Mouse (Mus musculus): ENCODE measurements at regions not wholly inside any gene's neighbourhood (a gene's known extent, or its start where the extent isn't known, plus 50 kb on each side); places are given as distances from the start of the nearest gene placed in this dataset.

GRCm38 (mm10) chr13:45204856-45205255, 126.4 kb downstream of the Gm9817 start:
- Histone ChIP-seq H3K4me1 (replicated peaks; ENCODE audit: control insufficient read depth, insufficient read depth, low read length) (0 out of 2 replicates have a peak, but pooled peaks cover 3% of the 10 kb centered on the region), H3K27me3 (ENCODE audit: control insufficient read depth, insufficient read depth, low read length) (no peaks in the 10 kb centered on the region), H3K9ac (no peak overlapping the region), H3K27ac (no peak overlapping the region), H3K9me3 (ENCODE audit: control insufficient read depth, low read length) (no peaks in the 10 kb centered on the region), H3K4me3 (replicated peaks; ENCODE audit: low read length) (no peak overlapping the region), H3K36me3 (replicated peaks; ENCODE audit: control insufficient read depth, insufficient read depth) (no peaks in the 10 kb centered on the region), H3K4me2 (replicated peaks) (no peak overlapping the region)
- ATAC-seq (ENCODE audit: low FRiP score): no peak
- peak; percentile 35 for DNase-seq (ENCODE audit: low spot score)
- WGBS: 60% methylated on average over 6 of the region's 6 CpGs

- H3K4me1 ChIP-seq (replicated peaks; ENCODE audit: control insufficient read depth, insufficient read depth, low read length): 0 out of 2 replicates have a peak, but pooled peaks cover 9% of the 10 kb centered on the region
- no peaks in the 10 kb centered on the region for H3K9me3 ChIP-seq (ENCODE audit: control insufficient read depth, low read length)
- H3K4me3 ChIP-seq (replicated peaks; ENCODE audit: low read length): no peak overlapping the region
- no peaks in the 10 kb centered on the region for H3K36me3 ChIP-seq (replicated peaks; ENCODE audit: control insufficient read depth, insufficient read depth)
- no peak overlapping the region for H3K9ac ChIP-seq
- H3K27me3 ChIP-seq (ENCODE audit: control insufficient read depth, insufficient read depth, low read length): no peaks in the 10 kb centered on the region
- WGBS: 91% methylated on average over 5 of the region's 5 CpGs
- no peak overlapping the region for H3K27ac ChIP-seq
- H3K4me2 ChIP-seq (replicated peaks): no peak overlapping the region
- ATAC-seq (ENCODE audit: low FRiP score) (no peak), DNase-seq (ENCODE audit: low spot score) (no peak)
Measured at GRCm38 (mm10) chr13:45208540-45209197, 130.2 kb downstream of the Gm9817 start.

- Histone ChIP-seq H3K27me3 (ENCODE audit: control insufficient read depth, insufficient read depth, low read length) (no peaks in the 10 kb centered on the region), H3K27ac (no peak overlapping the region), H3K4me2 (replicated peaks) (no peak overlapping the region), H3K4me3 (replicated peaks; ENCODE audit: low read length) (no peak overlapping the region), H3K4me1 (replicated peaks; ENCODE audit: control insufficient read depth, insufficient read depth, low read length) (0 out of 2 replicates have a peak, but pooled peaks cover 6% of the 10 kb centered on the region), H3K9me3 (ENCODE audit: control insufficient read depth, low read length) (no peaks in the 10 kb centered on the region), H3K9ac (no peak overlapping the region), H3K36me3 (replicated peaks; ENCODE audit: control insufficient read depth, insufficient read depth) (no peaks in the 10 kb centered on the region)
- no peak for ATAC-seq (ENCODE audit: low FRiP score)
- WGBS: 85% methylated on average over 9 of the region's 9 CpGs
- DNase-seq (ENCODE audit: low spot score): no peak
Measured at GRCm38 (mm10) chr13:45211241-45211640, 132.7 kb downstream of the Gm9817 start.

- no peaks in the 10 kb centered on the region for H3K27me3 ChIP-seq (ENCODE audit: control insufficient read depth, insufficient read depth, low read length)
- no peak overlapping the region for H3K4me2 ChIP-seq (replicated peaks)
- ATAC-seq (ENCODE audit: low FRiP score): no peak
- no peak overlapping the region for H3K27ac ChIP-seq
- WGBS: 48% methylated on average over 5 of the region's 5 CpGs
- H3K9me3 ChIP-seq (ENCODE audit: control insufficient read depth, low read length): no peaks in the 10 kb centered on the region
- H3K4me3 ChIP-seq (replicated peaks; ENCODE audit: low read length): no peak overlapping the region
- no peak for DNase-seq (ENCODE audit: low spot score)
- H3K4me1 ChIP-seq (replicated peaks; ENCODE audit: control insufficient read depth, insufficient read depth, low read length): 0 out of 2 replicates have a peak, but pooled peaks cover 6% of the 10 kb centered on the region
- no peaks in the 10 kb centered on the region for H3K36me3 ChIP-seq (replicated peaks; ENCODE audit: control insufficient read depth, insufficient read depth)
- H3K9ac ChIP-seq: no peak overlapping the region
Measured at GRCm38 (mm10) chr13:45213116-45213834, 134.8 kb downstream of the Gm9817 start.

- no peaks in the 10 kb centered on the region for H3K36me3 ChIP-seq (replicated peaks; ENCODE audit: control insufficient read depth, insufficient read depth)
- no peak overlapping the region for H3K27ac ChIP-seq
- no peak for ATAC-seq (ENCODE audit: low FRiP score)
- H3K27me3 ChIP-seq (ENCODE audit: control insufficient read depth, insufficient read depth, low read length): no peaks in the 10 kb centered on the region
- H3K9me3 ChIP-seq (ENCODE audit: control insufficient read depth, low read length): no peaks in the 10 kb centered on the region
- H3K4me3 ChIP-seq (replicated peaks; ENCODE audit: low read length): no peak overlapping the region
- H3K4me1 ChIP-seq (replicated peaks; ENCODE audit: control insufficient read depth, insufficient read depth, low read length): 0 out of 2 replicates have a peak, but pooled peaks cover 4% of the 10 kb centered on the region
- DNase-seq (ENCODE audit: low spot score): no peak
- WGBS: 95% methylated on average over 4 of the region's 4 CpGs
- no peak overlapping the region for H3K9ac ChIP-seq
- H3K4me2 ChIP-seq (replicated peaks): no peak overlapping the region
Measured at GRCm38 (mm10) chr13:45218251-45218650, 139.8 kb downstream of the Gm9817 start.

- 85% methylated on average over 3 of the region's 3 CpGs for WGBS
Measured at GRCm38 (mm10) chr13:45219671-45220070, 141.2 kb downstream of the Gm9817 start.

GRCm38 (mm10) chr13:45230804-45231203, 152.3 kb downstream of the Gm9817 start:
- Histone ChIP-seq H3K9me3 (ENCODE audit: control insufficient read depth, low read length) (no peaks in the 10 kb centered on the region), H3K4me2 (replicated peaks) (no peak overlapping the region), H3K27me3 (ENCODE audit: control insufficient read depth, insufficient read depth, low read length) (no peaks in the 10 kb centered on the region), H3K27ac (no peak overlapping the region), H3K4me1 (replicated peaks; ENCODE audit: control insufficient read depth, insufficient read depth, low read length) (no peaks in the 10 kb centered on the region), H3K4me3 (replicated peaks; ENCODE audit: low read length) (no peak overlapping the region), H3K9ac (no peak overlapping the region), H3K36me3 (replicated peaks; ENCODE audit: control insufficient read depth, insufficient read depth) (no peaks in the 10 kb centered on the region)
- no peak for ATAC-seq (ENCODE audit: low FRiP score)
- WGBS: 71% methylated on average over 2 of the region's 2 CpGs
- DNase-seq (ENCODE audit: low spot score): no peak

More at GRCm38 (mm10) chr13:45219671-45220070, 141.2 kb downstream of the Gm9817 start:
- ATAC-seq (ENCODE audit: low FRiP score): no peak
- no peaks in the 10 kb centered on the region for H3K9me3 ChIP-seq (ENCODE audit: control insufficient read depth, low read length)
- no peak overlapping the region for H3K9ac ChIP-seq
- H3K4me3 ChIP-seq (replicated peaks; ENCODE audit: low read length): no peak overlapping the region
- H3K4me2 ChIP-seq (replicated peaks): no peak overlapping the region
- no peaks in the 10 kb centered on the region for H3K4me1 ChIP-seq (replicated peaks; ENCODE audit: control insufficient read depth, insufficient read depth, low read length)
- no peak overlapping the region for H3K27ac ChIP-seq
- DNase-seq (ENCODE audit: low spot score): no peak
- H3K36me3 ChIP-seq (replicated peaks; ENCODE audit: control insufficient read depth, insufficient read depth): no peaks in the 10 kb centered on the region
- H3K27me3 ChIP-seq (ENCODE audit: control insufficient read depth, insufficient read depth, low read length): no peaks in the 10 kb centered on the region

- H3K4me1 ChIP-seq (replicated peaks; ENCODE audit: control insufficient read depth, insufficient read depth, low read length): 0 out of 2 replicates have a peak, but pooled peaks cover 5% of the 10 kb centered on the region
- no peak overlapping the region for H3K9ac ChIP-seq
- no peak overlapping the region for H3K4me3 ChIP-seq (replicated peaks; ENCODE audit: low read length)
- DNase-seq (ENCODE audit: low spot score) (no peak), ATAC-seq (ENCODE audit: low FRiP score) (no peak)
- H3K9me3 ChIP-seq (ENCODE audit: control insufficient read depth, low read length): no peaks in the 10 kb centered on the region
- no peaks in the 10 kb centered on the region for H3K36me3 ChIP-seq (replicated peaks; ENCODE audit: control insufficient read depth, insufficient read depth)
- no peaks in the 10 kb centered on the region for H3K27me3 ChIP-seq (ENCODE audit: control insufficient read depth, insufficient read depth, low read length)
- no peak overlapping the region for H3K27ac ChIP-seq
- no peak overlapping the region for H3K4me2 ChIP-seq (replicated peaks)
- 52% methylated on average over 5 of the region's 5 CpGs for WGBS
Measured at GRCm38 (mm10) chr13:45235236-45235635, 154.3 kb upstream of the Mylip start.

- no peak overlapping the region for H3K9ac ChIP-seq
- no peaks in the 10 kb centered on the region for H3K36me3 ChIP-seq (replicated peaks; ENCODE audit: control insufficient read depth, insufficient read depth)
- no peak overlapping the region for H3K27ac ChIP-seq
- 87% methylated on average over 7 of the region's 7 CpGs for WGBS
- DNase-seq (ENCODE audit: low spot score) (no peak), ATAC-seq (ENCODE audit: low FRiP score) (no peak)
- 0 out of 2 replicates have a peak, but pooled peaks cover 5% of the 10 kb centered on the region for H3K4me1 ChIP-seq (replicated peaks; ENCODE audit: control insufficient read depth, insufficient read depth, low read length)
- no peaks in the 10 kb centered on the region for H3K9me3 ChIP-seq (ENCODE audit: control insufficient read depth, low read length)
- no peaks in the 10 kb centered on the region for H3K27me3 ChIP-seq (ENCODE audit: control insufficient read depth, insufficient read depth, low read length)
- H3K4me3 ChIP-seq (replicated peaks; ENCODE audit: low read length): no peak overlapping the region
- no peak overlapping the region for H3K4me2 ChIP-seq (replicated peaks)
Measured at GRCm38 (mm10) chr13:45238258-45238657, 151.3 kb upstream of the Mylip start.
